Mouse (Mus musculus) liver, postnatal 0 days (tissue): ENCODE results near the gene Gabbr2. TPM values are rescaled to one million over a fixed set of nuclear protein-coding genes. Genes with fewer than 3 reads are reported as not detected.

Experiments
- ATAC-seq: fragments of 200-750 bp; cut with Nextera tagmentation; 2 replicates; pipeline ENCODE4 v1.8.0; 2017; ENCODE audit warnings: mild to moderate bottlenecking, moderate library complexity
- DNase-seq: peaks from one replicate; pipeline ENCODE4 v3.0.0-alpha.2; 2016
- H3K27ac ChIP-seq: fragments of 300-500 bp; sonication (generic); 2 replicates; pipeline ENCODE4 v1.5.1; 2014; ENCODE audit warnings: antibody characterized with exemption, moderate library complexity, mild to moderate bottlenecking, low read depth
- H3K27me3 ChIP-seq: fragments of 300-500 bp; sonication (generic); 2 replicates; pipeline ENCODE4 v1.6.1; 2014; ENCODE audit warnings: low read length, control low read depth, mixed read lengths; ENCODE audit not compliant: insufficient read depth
- H3K36me3 ChIP-seq: fragments of 300-500 bp; sonication (generic); replicated peaks from 2 replicates; pipeline ENCODE4 v1.6.1; 2014; ENCODE audit warnings: mild to moderate bottlenecking, control low read depth, low read length, moderate library complexity, mixed read lengths; ENCODE audit not compliant: insufficient read depth
- H3K4me1 ChIP-seq: fragments of 300-500 bp; sonication (generic); 2 replicates; pipeline ENCODE4 v1.6.1; 2014; ENCODE audit warnings: antibody characterized with exemption, mild to moderate bottlenecking, control low read depth; ENCODE audit not compliant: insufficient read depth
- H3K4me2 ChIP-seq: fragments of 300-500 bp; sonication (generic); 2 replicates; pipeline ENCODE4 v1.6.1; 2014; ENCODE audit warnings: low read depth, mild to moderate bottlenecking, low read length, moderate library complexity, mixed read lengths
- H3K4me3 ChIP-seq: fragments of 300-500 bp; sonication (generic); 2 replicates; pipeline ENCODE4 v1.5.1; 2014; ENCODE audit warnings: low read depth, low read length
- H3K9ac ChIP-seq: fragments of 300-500 bp; sonication (generic); replicated peaks from 2 replicates; pipeline ENCODE4 v1.6.1; 2014; ENCODE audit warnings: mild to moderate bottlenecking, moderate library complexity
- H3K9me3 ChIP-seq: fragments of 300-500 bp; sonication (generic); 2 replicates; pipeline ENCODE4 v1.6.1; 2016; ENCODE audit warnings: mild to moderate bottlenecking, control low read depth, low read length, mixed read lengths
- CTCF ChIP-seq: sonication (generic); IDR thresholded peaks from 2 replicates; pipeline ENCODE4 v1.5.1; 2016; ENCODE audit warnings: antibody characterized with exemption, low read depth
- EP300 ChIP-seq: IDR thresholded peaks from 2 replicates; pipeline ENCODE4 v1.6.1; 2016; ENCODE audit warnings: antibody characterized with exemption, low read depth, mild to moderate bottlenecking
- WGBS: fragments of 180-500 bp; shearing (Covaris S2); extraction: QIAGEN DNeasy Blood & Tissue Kit; methylation state at CpG from one replicate; pipeline ENCODE4 v1.1.7; 2014; ENCODE audit not compliant: insufficient replicate concordance; 5-methylcytosine and 5-hydroxymethylcytosine counted together
- polyA plus RNA-seq: library from polyadenylated mRNA; unstranded; fragments of >200 nt; fragmentation: Nextera tagmentation; extraction: Ambion mirVana; gene quantifications from 2 replicates; pipeline ENCODE4 v1.2.1, GENCODE M21; 2015

Gene Gabbr2
- polyA plus RNA-seq, 1 experiment from 2014 or later = 0.20 TPM

- Histone ChIP-seq H3K27ac (no peak overlapping the region), H3K4me1 (peaks cover 6% of the 10 kb centered on the region), H3K4me3 (no peak overlapping the region), H3K27me3 (no peaks in the 10 kb centered on the region), H3K4me2 (no peak overlapping the region), H3K9me3 (no peaks in the 10 kb centered on the region), H3K9ac (no peak overlapping the region), H3K36me3 (no peaks in the 10 kb centered on the region)
- WGBS = 50% methylated on average over 5 of the region's 5 CpGs
- DNase-seq (no peak), ATAC-seq (no peak)
- TF ChIP-seq CTCF (no peak), EP300 (no peak)
Measured at GRCm38 (mm10) chr4:46717156-46717555, 274.5 kb downstream of the Gabbr2 start.

- DNase-seq = no peak
- Histone ChIP-seq H3K27ac (no peak overlapping the region), H3K36me3 (no peaks in the 10 kb centered on the region), H3K9ac (no peak overlapping the region), H3K4me2 (no peak overlapping the region), H3K27me3 (no peaks in the 10 kb centered on the region), H3K4me1 (peaks cover 6% of the 10 kb centered on the region), H3K4me3 (no peak overlapping the region), H3K9me3 (no peaks in the 10 kb centered on the region)
- ATAC-seq = no peak
- no peak for TF ChIP-seq CTCF
- TF ChIP-seq EP300 = no peak
- 4% methylated on average over 1 of the region's 1 CpGs for WGBS
Measured at GRCm38 (mm10) chr4:46716361-46716760, 275.3 kb downstream of the Gabbr2 start.

GRCm38 (mm10) chr4:46710523-46710922 is 281.1 kb downstream of the Gabbr2 start:
- no peak overlapping the region for H3K4me2 ChIP-seq
- no peak for DNase-seq
- ATAC-seq = no peak
- H3K27me3 ChIP-seq = no peaks in the 10 kb centered on the region
- no peaks in the 10 kb centered on the region for H3K4me1 ChIP-seq
- H3K4me3 ChIP-seq = no peak overlapping the region
- H3K9ac ChIP-seq = no peak overlapping the region
- H3K9me3 ChIP-seq = no peaks in the 10 kb centered on the region
- no peak for TF ChIP-seq CTCF
- TF ChIP-seq EP300 = no peak
- no peak overlapping the region for H3K27ac ChIP-seq
- H3K36me3 ChIP-seq = no peaks in the 10 kb centered on the region
- 76% methylated on average over 4 of the region's 4 CpGs for WGBS

GRCm38 (mm10) chr4:46710018-46710417 is 281.7 kb downstream of the Gabbr2 start:
- Histone ChIP-seq H3K36me3 (no peaks in the 10 kb centered on the region), H3K4me1 (no peaks in the 10 kb centered on the region), H3K27ac (no peak overlapping the region), H3K9ac (no peak overlapping the region), H3K9me3 (no peaks in the 10 kb centered on the region), H3K4me2 (no peak overlapping the region), H3K27me3 (no peaks in the 10 kb centered on the region), H3K4me3 (no peak overlapping the region)
- TF ChIP-seq CTCF (no peak), EP300 (no peak)
- ATAC-seq (no peak), DNase-seq (no peak)
- 84% methylated on average over 6 of the region's 6 CpGs for WGBS

- Histone ChIP-seq H3K36me3 (no peaks in the 10 kb centered on the region), H3K27me3 (no peaks in the 10 kb centered on the region), H3K9ac (no peak overlapping the region), H3K4me2 (no peak overlapping the region), H3K4me1 (no peaks in the 10 kb centered on the region), H3K27ac (no peak overlapping the region), H3K9me3 (no peaks in the 10 kb centered on the region), H3K4me3 (no peak overlapping the region)
- DNase-seq = no peak
- no peak for TF ChIP-seq CTCF
- no peak for TF ChIP-seq EP300
- ATAC-seq = no peak
- WGBS = 58% methylated on average over 7 of the region's 7 CpGs
Measured at GRCm38 (mm10) chr4:46709492-46709891, 282.2 kb downstream of the Gabbr2 start.

GRCm38 (mm10) chr4:46705739-46706138 is 285.9 kb downstream of the Gabbr2 start:
- H3K36me3 ChIP-seq = no peaks in the 10 kb centered on the region
- no peak overlapping the region for H3K27ac ChIP-seq
- ATAC-seq (no peak), DNase-seq (no peak)
- H3K4me3 ChIP-seq = no peak overlapping the region
- H3K9ac ChIP-seq = no peak overlapping the region
- H3K9me3 ChIP-seq = no peaks in the 10 kb centered on the region
- H3K27me3 ChIP-seq = no peaks in the 10 kb centered on the region
- WGBS = 67% methylated on average over 12 of the region's 12 CpGs
- TF ChIP-seq CTCF (peak; percentile 37; the same call in 1 of the 2 replicates), EP300 (no peak)
- no peak overlapping the region for H3K4me2 ChIP-seq
- no peaks in the 10 kb centered on the region for H3K4me1 ChIP-seq

GRCm38 (mm10) chr4:46703146-46703545 is 288.5 kb downstream of the Gabbr2 start:
- DNase-seq = no peak
- no peaks in the 10 kb centered on the region for H3K4me1 ChIP-seq
- WGBS = 70% methylated on average over 10 of the region's 10 CpGs

More at GRCm38 (mm10) chr4:46703146-46703545, 288.5 kb downstream of the Gabbr2 start:
- H3K27me3 ChIP-seq = no peaks in the 10 kb centered on the region
- no peak for TF ChIP-seq EP300
- no peak for TF ChIP-seq CTCF
- no peak overlapping the region for H3K4me2 ChIP-seq
- H3K27ac ChIP-seq = no peak overlapping the region
- H3K4me3 ChIP-seq = no peak overlapping the region
- H3K9ac ChIP-seq = no peak overlapping the region
- H3K36me3 ChIP-seq = no peaks in the 10 kb centered on the region
- no peak for ATAC-seq
- no peaks in the 10 kb centered on the region for H3K9me3 ChIP-seq
